25 mouse cellular contexts compared by ENCODE assay signal in the genomic region with DNA sequence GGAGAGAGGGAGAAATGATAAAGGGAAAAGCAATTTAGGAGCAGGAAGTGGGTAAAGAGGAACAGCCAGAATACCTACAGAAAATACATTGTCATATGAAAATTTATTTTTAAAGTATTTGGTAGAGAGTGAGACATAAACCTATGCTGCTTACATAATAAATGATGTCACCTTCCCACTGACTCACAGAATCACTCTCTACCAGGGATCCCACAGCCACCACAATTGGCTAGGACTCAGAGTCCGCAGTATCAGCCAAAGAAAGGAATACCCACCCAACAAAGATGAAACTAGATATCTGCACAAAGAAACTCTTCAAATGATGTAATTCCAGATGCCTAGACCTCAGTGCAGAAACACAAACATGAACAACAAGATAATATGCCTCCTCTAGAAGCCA. TPM values are rescaled to one million over a fixed set of nuclear protein-coding genes. Genes with fewer than 3 reads are reported as not detected.
DNase-seq lines count a peak whose midpoint lies in the region; TF ChIP-seq lines count a peak whose summit lies in the region.
"Had no signal": no experiment of that assay in that cellular context is flagged by ENCODE, and none has a peak within 500 bp of the region (broad histone marks: within the 10 kb centered on the region; RNA-seq: fewer than 3 reads in every experiment).

No protein-coding gene starts in this region.

- 0 out of 2 replicates have a peak overlapping the region, but pooled peaks have one; percentile 19 for H3K27ac ChIP-seq in layer of hippocampus, adult 2 months
- H3K27ac ChIP-seq: embryonic facial prominence, embryonic 10.5 days; embryonic facial prominence, embryonic 15.5 days; forebrain, embryonic 12.5 days; kidney, embryonic 15.5 days; liver, embryonic 12.5 days; stomach, embryonic 15.5 days had no signal

- no peak overlapping the region for H3K4me3 ChIP-seq in layer of hippocampus, adult 2 months
- H3K4me3 ChIP-seq: embryonic facial prominence, embryonic 10.5 days; embryonic facial prominence, embryonic 15.5 days; forebrain, embryonic 12.5 days; kidney, embryonic 15.5 days; liver, embryonic 12.5 days; stomach, embryonic 15.5 days had no signal

- peak; percentile 3 to 32 for DNase-seq in adrenal gland, postnatal 36 days
- DNase-seq in adrenal gland, adult 2 months: no peak
- DNase-seq in layer of hippocampus, adult 2 months (ENCODE audit: low spot score in 2 of 2): peak in 1 of 2 experiments; percentile 10
- DNase-seq in layer of hippocampus, postnatal 25 days (ENCODE audit: extremely low spot score in 1 of 2, low spot score in 1 of 2): no peak
- peak; percentile 29 to 38 for DNase-seq in right cerebral cortex, adult 2 months (ENCODE audit: low spot score in 2 of 2)
- DNase-seq in right cerebral cortex, postnatal 10 days (ENCODE audit: low spot score in 2 of 2): no peak
- no peak for DNase-seq in thymus, postnatal 10 days (ENCODE audit: low spot score in 2 of 2)
- DNase-seq: adrenal gland, adult 8-10 months; cerebellum, adult 11-12 months; forebrain, postnatal 0 days; heart, postnatal 14 days; kidney, adult 18-20 months; kidney, postnatal 25 days; liver, postnatal 0 days; lung, postnatal 36 days; thymus, postnatal 36 days had no signal

- no peak for TF ChIP-seq CTCF in layer of hippocampus, adult 2 months (conservative IDR thresholded peaks at IDR 0.05)

RNA-seq across cellular contexts. Expression of gene Stxbp5l, which starts 12.0 kb away (rescaled TPM):
- 1 to 10 TPM; 2.5 to 2.6 TPM for total RNA-seq in adrenal gland, postnatal 36 days (2021)
- 1 to 10 TPM; 3.2 to 3.6 TPM for total RNA-seq in adrenal gland, adult 2 months (2021)
- polyA plus RNA-seq in adrenal gland, adult 2 months (2012; rRNA removed): 0.29 TPM in 1 of 2 replicates, not detected in the other
- total RNA-seq in layer of hippocampus, adult 2 months (2021): 100 to 1,000 TPM; 145 to 151 TPM
- total RNA-seq in layer of hippocampus, postnatal 25 days (2021): 100 to 1,000 TPM; 111 to 147 TPM
- total RNA-seq: heart, postnatal 14 days; megakaryocyte, adult 5-6 weeks; neutrophil, adult 5-6 weeks had no signal
- polyA plus RNA-seq: gonadal fat pad, adult 2 months; liver, postnatal 0 days had no signal

Comparison
In these comparisons a context has a peak if more than half of its experiments do, and no peak if none do; other contexts are left out.
1. DNase-seq: peak in adrenal gland, postnatal 36 days (2 of 2) and right cerebral cortex, adult 2 months (2 of 2); none in adrenal gland, adult 2 months (single experiment), layer of hippocampus, postnatal 25 days (0 of 2), right cerebral cortex, postnatal 10 days (0 of 2) and thymus, postnatal 10 days (0 of 2).
2. RNA of gene Stxbp5l, which starts 12.0 kb away (total RNA-seq): 145 to 151 TPM in layer of hippocampus, adult 2 months and 111 to 147 TPM in layer of hippocampus, postnatal 25 days; 3.2 to 3.6 TPM in adrenal gland, adult 2 months and 2.5 to 2.6 TPM in adrenal gland, postnatal 36 days; every median in the first group is over 10 times any median in the second.